Mouse (Mus musculus) hindbrain, embryonic 16.5 days (tissue): ENCODE data around the gene Umad1. TPM values are rescaled to one million over a fixed set of nuclear protein-coding genes. Genes with fewer than 3 reads are reported as not detected.

Experiments
- ATAC-seq: fragments of 200-750 bp; cut with Nextera tagmentation; 2 replicates; pipeline ENCODE4 v1.8.0; 2017; ENCODE audit warnings: moderate TSS enrichment, moderate library complexity
- H3K27ac ChIP-seq: fragments of 300-500 bp; sonication (generic); 2 replicates; pipeline ENCODE4 v1.5.1; 2014; ENCODE audit warnings: low read depth, mild to moderate bottlenecking, control low read depth, low read length, moderate library complexity
- H3K27me3 ChIP-seq: fragments of 300-500 bp; sonication (generic); replicated peaks from 2 replicates; pipeline ENCODE4 v1.6.1; 2014; ENCODE audit warnings: low read length; ENCODE audit not compliant: control insufficient read depth, insufficient read depth
- H3K36me3 ChIP-seq: fragments of 300-500 bp; sonication (generic); 2 replicates; pipeline ENCODE4 v1.6.1; 2014; ENCODE audit warnings: mild to moderate bottlenecking, low read length, moderate library complexity, mixed read lengths; ENCODE audit not compliant: control insufficient read depth, insufficient read depth
- H3K4me1 ChIP-seq: fragments of 300-500 bp; sonication (generic); 2 replicates; pipeline ENCODE4 v1.6.1; 2014; ENCODE audit warnings: low read depth, low read length; ENCODE audit not compliant: control insufficient read depth, insufficient read depth
- H3K4me2 ChIP-seq: fragments of 300-500 bp; sonication (generic); 2 replicates; pipeline ENCODE4 v1.6.1; 2014; ENCODE audit warnings: mild to moderate bottlenecking, low read length, control low read depth, moderate library complexity
- H3K4me3 ChIP-seq: fragments of 300-500 bp; sonication (generic); 2 replicates; pipeline ENCODE4 v1.5.1; 2014; ENCODE audit warnings: mild to moderate bottlenecking, low read length, control low read depth, moderate library complexity
- H3K9ac ChIP-seq: fragments of 300-500 bp; sonication (generic); 2 replicates; pipeline ENCODE4 v1.6.1; 2014; ENCODE audit warnings: low read depth, mild to moderate bottlenecking, control low read depth, low read length, moderate library complexity
- H3K9me3 ChIP-seq: fragments of 300-500 bp; sonication (generic); 2 replicates; pipeline ENCODE4 v1.6.1; 2014; ENCODE audit warnings: mild to moderate bottlenecking, low read length, moderate library complexity; ENCODE audit not compliant: control insufficient read depth
- WGBS: fragments of 180-500 bp; shearing (Covaris S2); extraction: QIAGEN DNeasy Blood & Tissue Kit; methylation state at CpG from one replicate; pipeline ENCODE4 v1.1.7; 2014; 5-methylcytosine and 5-hydroxymethylcytosine counted together
- polyA plus RNA-seq: library from polyadenylated mRNA; unstranded; fragments of >200 nt; fragmentation: Nextera tagmentation; extraction: Ambion mirVana; gene quantifications from 2 replicates; pipeline ENCODE4 v1.2.1, GENCODE M21; 2015

Gene Umad1
- polyA plus RNA-seq, 1 experiment from 2014 or later: 62.6 TPM

DNA sequence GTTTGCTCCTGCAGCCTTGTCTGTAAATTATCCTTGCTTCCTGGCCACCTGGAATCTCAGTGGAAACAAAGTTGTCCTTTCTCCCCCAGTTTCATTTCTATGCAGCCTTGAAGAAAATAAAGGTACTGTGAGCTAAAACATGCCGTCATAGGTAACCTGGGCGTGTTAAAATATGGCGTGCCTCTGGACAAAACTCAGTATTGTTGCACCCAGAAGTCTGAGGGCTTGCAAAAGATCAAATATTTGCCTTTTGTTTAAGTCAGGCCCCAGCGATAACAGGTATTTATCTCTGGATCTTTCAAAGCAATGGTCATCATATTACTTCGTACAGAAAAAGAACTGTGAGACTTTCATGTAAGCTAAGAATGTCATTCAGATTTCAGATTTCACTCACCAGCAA, 206.9 kb downstream of the Umad1 start:
- Histone ChIP-seq H3K4me2 (no peak overlapping the region), H3K9me3 (no peaks in the 10 kb centered on the region), H3K36me3 (no peaks in the 10 kb centered on the region), H3K9ac (no peak overlapping the region), H3K4me3 (no peak overlapping the region), H3K27ac (no peak overlapping the region), H3K4me1 (no peaks in the 10 kb centered on the region; the same call in 1 of the 2 replicates), H3K27me3 (no peaks in the 10 kb centered on the region)
- no peak for ATAC-seq
- 91% methylated on average over 5 of the region's 5 CpGs for whole genome bisulfite sequencing

DNA sequence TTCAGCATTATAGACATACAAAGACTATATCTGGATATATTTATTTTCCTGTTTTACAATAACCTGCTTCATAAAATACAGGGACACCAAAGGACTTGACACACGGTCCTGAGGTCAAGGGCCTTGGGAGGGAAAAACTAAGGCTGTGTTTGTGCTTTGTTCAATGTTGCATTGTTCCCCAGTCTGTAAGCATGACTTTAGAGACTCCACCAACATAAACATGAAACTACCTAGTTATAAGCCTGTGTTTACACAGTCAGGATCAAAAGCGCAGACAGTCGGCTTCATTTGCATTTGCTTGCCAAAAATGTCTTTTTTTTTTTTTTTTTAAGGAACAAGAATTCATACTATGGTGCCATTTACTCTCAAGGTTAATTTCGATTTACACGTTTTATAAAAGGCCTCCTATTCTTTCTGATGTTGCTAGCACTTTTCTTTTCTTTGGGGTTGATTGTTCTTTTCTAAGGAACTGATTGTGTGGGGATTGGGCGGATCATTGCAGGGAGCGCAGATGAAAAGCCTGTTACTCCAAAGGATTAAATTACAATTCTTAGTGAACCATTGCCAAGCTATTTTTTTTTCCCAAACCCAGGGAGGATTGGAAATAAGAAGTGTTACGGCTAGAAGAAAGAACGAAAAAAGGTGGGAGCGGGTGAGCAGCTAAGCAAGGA, 208.7 kb downstream of the Umad1 start:
- no peak overlapping the region for H3K9ac ChIP-seq
- 27% methylated on average over 10 of the region's 10 CpGs for WGBS
- no peak overlapping the region for H3K4me2 ChIP-seq
- H3K27ac ChIP-seq: no peak overlapping the region
- ATAC-seq: no peak
- no peaks in the 10 kb centered on the region for H3K27me3 ChIP-seq
- H3K36me3 ChIP-seq: no peaks in the 10 kb centered on the region
- no peaks in the 10 kb centered on the region; the same call in 1 of the 2 replicates for H3K4me1 ChIP-seq
- H3K9me3 ChIP-seq: no peaks in the 10 kb centered on the region
- no peak overlapping the region for H3K4me3 ChIP-seq

DNA sequence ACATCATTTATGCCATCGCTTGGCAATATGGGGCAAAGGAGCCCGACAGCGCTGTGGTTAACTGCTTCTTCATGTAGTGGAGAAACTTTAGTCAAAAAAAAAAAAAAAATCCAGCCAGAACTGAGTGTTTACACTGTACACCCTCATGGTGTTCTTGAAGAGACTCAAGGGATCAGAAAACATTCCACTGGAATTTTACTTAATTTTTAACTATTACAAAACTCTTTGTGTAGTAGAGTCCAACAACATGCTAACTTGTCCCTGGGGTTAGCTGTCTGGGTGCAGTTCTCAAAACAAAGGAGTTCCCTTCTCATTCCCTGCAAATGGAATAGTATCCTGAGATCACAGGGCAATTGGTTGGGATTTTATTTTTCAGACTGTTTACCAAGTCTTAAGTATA, 210.8 kb downstream of the Umad1 start:
- 95% methylated on average over 3 of the region's 3 CpGs for WGBS
- H3K4me2 ChIP-seq: no peak overlapping the region
- no peak for ATAC-seq
- no peaks in the 10 kb centered on the region for H3K36me3 ChIP-seq
- no peaks in the 10 kb centered on the region; the same call in 1 of the 2 replicates for H3K4me1 ChIP-seq
- no peaks in the 10 kb centered on the region for H3K27me3 ChIP-seq
- H3K27ac ChIP-seq: no peak overlapping the region
- no peaks in the 10 kb centered on the region for H3K9me3 ChIP-seq
- H3K9ac ChIP-seq: no peak overlapping the region
- no peak overlapping the region for H3K4me3 ChIP-seq

DNA sequence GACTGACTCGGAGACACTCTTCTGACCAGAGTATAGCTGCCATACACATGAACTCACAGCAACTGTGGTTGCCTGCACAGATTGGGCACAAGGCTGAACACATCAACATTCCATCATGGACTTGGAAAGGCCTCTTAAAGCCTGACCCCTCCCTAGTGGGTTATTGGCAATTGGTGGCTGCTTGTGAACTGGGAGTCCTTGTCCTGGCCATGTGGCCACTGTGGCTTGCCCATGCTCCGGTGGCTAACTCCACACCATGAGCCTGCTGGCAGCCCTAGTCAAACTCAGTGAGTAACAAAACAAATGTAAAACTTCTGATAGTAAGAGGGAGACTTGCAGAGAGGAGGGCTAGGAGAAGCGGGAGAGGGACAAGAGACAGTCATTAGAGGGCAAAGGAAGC, 213.0 kb downstream of the Umad1 start:
- no peak overlapping the region for H3K27ac ChIP-seq
- no peaks in the 10 kb centered on the region for H3K9me3 ChIP-seq
- no peak overlapping the region for H3K4me2 ChIP-seq
- no peaks in the 10 kb centered on the region for H3K27me3 ChIP-seq
- WGBS: 92% methylated on average over 3 of the region's 3 CpGs
- H3K4me3 ChIP-seq: no peak overlapping the region
- no peak overlapping the region for H3K9ac ChIP-seq
- ATAC-seq: no peak
- no peaks in the 10 kb centered on the region; the same call in 1 of the 2 replicates for H3K4me1 ChIP-seq
- H3K36me3 ChIP-seq: no peaks in the 10 kb centered on the region

DNA sequence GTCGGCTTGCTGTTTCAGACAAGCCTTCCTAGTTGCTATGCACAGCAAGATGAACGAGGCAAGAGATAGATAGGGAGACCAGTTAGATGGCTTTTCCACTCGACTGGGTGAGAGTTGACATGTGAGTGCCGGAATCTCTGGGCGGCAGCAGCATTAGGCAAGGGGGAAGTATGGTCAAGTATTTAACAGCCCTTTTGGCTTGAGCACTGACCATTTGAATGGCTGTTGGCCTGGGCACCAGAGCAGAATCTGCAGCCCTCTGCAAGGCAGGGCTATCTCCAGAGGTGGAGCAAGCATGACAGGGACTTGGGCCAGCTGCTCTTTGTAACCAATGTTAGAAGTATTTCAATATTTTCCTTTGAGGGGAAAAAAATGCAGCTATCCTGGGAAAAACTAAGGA, 213.8 kb downstream of the Umad1 start:
- ATAC-seq: no peak
- H3K27ac ChIP-seq: no peak overlapping the region
- WGBS: 83% methylated on average over 5 of the region's 5 CpGs
- no peaks in the 10 kb centered on the region for H3K36me3 ChIP-seq
- H3K4me1 ChIP-seq: no peaks in the 10 kb centered on the region; the same call in 1 of the 2 replicates
- H3K9me3 ChIP-seq: no peaks in the 10 kb centered on the region
- no peak overlapping the region for H3K4me3 ChIP-seq
- H3K4me2 ChIP-seq: no peak overlapping the region
- no peak overlapping the region for H3K9ac ChIP-seq
- no peaks in the 10 kb centered on the region for H3K27me3 ChIP-seq

DNA sequence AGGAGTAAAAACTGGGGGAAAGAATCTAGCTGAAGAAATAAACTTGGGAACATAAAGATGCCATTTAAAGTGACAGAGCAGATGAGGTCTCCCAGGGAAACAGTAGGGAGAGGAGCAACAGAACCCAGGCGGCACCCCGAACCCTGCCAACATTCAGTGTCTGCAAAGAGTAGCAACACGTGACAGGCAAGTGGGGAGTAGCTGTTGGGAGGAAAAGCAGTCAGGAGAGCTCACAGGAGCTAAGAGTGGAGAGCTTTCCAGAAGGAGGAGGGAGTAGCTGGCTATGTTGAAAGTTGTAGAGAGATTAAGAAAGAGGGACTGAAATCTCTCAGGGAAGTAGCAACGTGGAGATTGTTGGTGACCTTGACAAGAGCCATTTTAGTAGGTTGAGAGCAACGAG, 214.4 kb downstream of the Umad1 start:
- Histone ChIP-seq H3K4me3 (no peak overlapping the region), H3K9me3 (no peaks in the 10 kb centered on the region), H3K27ac (no peak overlapping the region), H3K4me1 (no peaks in the 10 kb centered on the region), H3K9ac (no peak overlapping the region), H3K4me2 (no peak overlapping the region), H3K36me3 (no peaks in the 10 kb centered on the region), H3K27me3 (no peaks in the 10 kb centered on the region)
- WGBS: 61% methylated on average over 5 of the region's 5 CpGs
- ATAC-seq: no peak

DNA sequence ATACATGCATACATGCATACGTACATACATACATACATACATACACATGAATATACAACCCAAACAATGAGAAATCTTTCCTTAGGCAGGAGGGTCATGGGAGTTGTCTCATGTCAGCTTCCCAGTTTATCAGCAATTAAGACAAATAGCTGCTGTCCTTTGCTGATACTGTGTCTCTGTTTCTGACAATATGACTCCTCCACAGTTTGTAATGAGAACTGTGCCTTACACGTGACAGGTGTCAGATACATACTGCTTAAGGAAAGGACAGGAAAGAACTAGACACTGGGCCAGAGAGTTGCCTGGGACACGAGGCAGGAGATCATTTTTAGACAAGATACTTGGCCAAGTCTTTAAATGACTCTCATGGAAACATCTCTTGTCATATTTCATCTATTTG, 215.2 kb downstream of the Umad1 start:
- Histone ChIP-seq H3K9me3 (no peaks in the 10 kb centered on the region), H3K4me1 (no peaks in the 10 kb centered on the region), H3K9ac (no peak overlapping the region), H3K4me2 (no peak overlapping the region), H3K4me3 (no peak overlapping the region), H3K27ac (no peak overlapping the region), H3K27me3 (no peaks in the 10 kb centered on the region), H3K36me3 (no peaks in the 10 kb centered on the region)
- no peak for ATAC-seq
- WGBS: 79% methylated on average over 3 of the region's 3 CpGs

DNA sequence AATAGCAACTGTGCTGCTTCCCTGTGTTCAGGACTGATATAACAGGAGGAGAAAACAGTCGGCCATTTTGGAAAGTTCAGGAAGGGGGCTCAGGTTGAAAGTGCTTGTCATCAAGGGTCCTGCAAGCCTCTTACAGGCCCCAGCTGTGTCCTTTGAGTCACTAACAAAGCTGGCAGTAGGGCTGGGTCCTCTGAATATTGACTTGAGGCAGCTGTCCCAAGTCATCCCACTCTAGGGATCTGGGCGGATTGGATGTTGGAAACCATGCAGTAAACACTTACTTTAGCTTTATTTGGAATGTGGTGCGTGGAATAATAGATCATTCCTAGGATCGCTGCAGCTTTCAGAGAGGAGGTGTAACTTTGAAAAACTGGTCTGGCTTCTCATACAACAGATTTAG, 215.7 kb downstream of the Umad1 start:
- Histone ChIP-seq H3K4me2 (no peak overlapping the region), H3K9me3 (no peaks in the 10 kb centered on the region), H3K27ac (no peak overlapping the region), H3K9ac (no peak overlapping the region), H3K36me3 (no peaks in the 10 kb centered on the region), H3K4me1 (no peaks in the 10 kb centered on the region), H3K27me3 (no peaks in the 10 kb centered on the region), H3K4me3 (no peak overlapping the region)
- WGBS: 85% methylated on average over 4 of the region's 4 CpGs
- no peak for ATAC-seq

DNA sequence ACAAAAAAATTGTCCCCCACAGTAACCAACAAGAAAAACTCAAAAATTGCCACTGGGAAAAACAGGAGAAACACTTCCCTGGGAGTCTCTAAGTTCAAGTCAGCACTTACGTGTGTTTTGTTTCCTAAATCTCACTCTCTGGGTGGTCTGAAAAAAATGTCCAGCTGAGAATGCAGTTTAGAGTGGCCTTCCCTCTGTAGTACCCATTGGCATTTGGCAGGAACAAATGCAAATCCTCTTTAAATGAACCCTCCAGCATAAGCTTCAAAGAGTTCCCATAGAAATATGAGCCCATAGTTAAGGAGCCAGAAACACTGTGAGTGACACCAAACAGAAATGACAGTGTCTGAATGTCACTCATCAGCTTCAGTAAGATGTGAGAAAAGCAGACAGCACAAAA, 220.1 kb downstream of the Umad1 start:
- no peaks in the 10 kb centered on the region for H3K36me3 ChIP-seq
- no peak overlapping the region for H3K4me3 ChIP-seq
- no peak overlapping the region for H3K27ac ChIP-seq
- H3K9me3 ChIP-seq: no peaks in the 10 kb centered on the region
- no peaks in the 10 kb centered on the region for H3K27me3 ChIP-seq
- H3K9ac ChIP-seq: no peak overlapping the region
- no peak overlapping the region for H3K4me2 ChIP-seq
- H3K4me1 ChIP-seq: no peaks in the 10 kb centered on the region
- 30% methylated on average over 1 of the region's 1 CpGs for WGBS
- no peak for ATAC-seq
